Mouse (Mus musculus) ES-E14 (cell line): ENCODE data around the gene Rsl24d1.

Experiments used
- CHD2 ChIP-seq: IDR thresholded peaks from 2 replicates; pipeline ENCODE4 v1.6.1; 2014; ENCODE audit warnings: mild to moderate bottlenecking, low read depth, low read length, inconsistent platforms
- ZC3H11A ChIP-seq: IDR thresholded peaks from 2 replicates; pipeline ENCODE4 v1.6.1; 2012; ENCODE audit warnings: low read depth, mild to moderate bottlenecking, inconsistent platforms, low read length, borderline replicate concordance
- ZNF384 ChIP-seq: IDR thresholded peaks from 2 replicates; pipeline ENCODE4 v1.6.1; 2012; ENCODE audit warnings: low read depth, low read length, inconsistent platforms

DNA sequence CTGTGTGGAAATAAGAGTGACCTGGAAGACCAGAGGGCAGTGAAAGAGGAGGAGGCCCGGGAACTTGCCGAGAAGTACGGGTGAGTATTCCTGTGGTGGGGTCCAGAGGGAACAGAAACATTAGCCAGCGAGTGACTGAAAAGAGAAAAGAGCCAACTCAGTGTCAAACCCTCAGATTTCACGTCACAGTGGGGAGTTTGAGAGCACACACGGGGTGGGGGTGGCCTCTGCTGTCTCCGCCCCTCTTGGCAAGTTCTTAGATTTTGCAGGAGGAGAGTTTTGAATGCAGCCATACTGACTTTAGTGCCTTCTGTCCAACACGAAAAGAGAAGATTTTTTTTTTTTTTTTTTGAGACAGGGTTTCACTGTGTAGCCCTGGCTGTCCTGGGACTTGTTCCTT, 26.1 kb upstream of the Rsl24d1 start:
- TF ChIP-seq ZC3H11A: no peak
- TF ChIP-seq CHD2: no peak
- no peak for TF ChIP-seq ZNF384
